Mouse (Mus musculus): ENCODE measurements around the gene Ndufa1. TPM values are rescaled to one million over a fixed set of nuclear protein-coding genes. Genes with fewer than 3 reads are reported as not detected.
"Not testable (repeated sequence)": the region's sequence is repeated elsewhere in the genome, so short reads cannot be mapped to it uniquely, and the experiment has no call there.

Gene Ndufa1
- polyA plus RNA-seq (2015; fragmentation: Nextera tagmentation; extraction: Ambion mirVana) = 473 and 484 TPM in 2 replicates

- Histone ChIP-seq H3K4me2 (ENCODE audit: low read depth, low read length) (peak within 1 kb of the TSS; percentile 76), H3K27ac (ENCODE audit: low read depth) (no peak within 1 kb of the TSS), H3K4me1 (ENCODE audit: insufficient read depth) (no peaks in the 10 kb centered on the region), H3K36me3 (replicated peaks; ENCODE audit: insufficient read depth, low read length) (no peaks in the 10 kb centered on the region), H3K27me3 (ENCODE audit: insufficient read depth, low read length) (no peaks in the 10 kb centered on the region), H3K9me3 (ENCODE audit: low read length) (no peaks in the 10 kb centered on the region), H3K9ac (replicated peaks) (peak within 1 kb of the TSS; percentile 57), H3K4me3 (ENCODE audit: low read depth, low read length) (peak within 1 kb of the TSS; percentile 68)
- peak; percentile 97 for ATAC-seq
- 12% methylated on average over 63 of the region's 63 CpGs for WGBS (ENCODE audit: insufficient replicate concordance)
- DNase-seq = peak; percentile 85
- TF ChIP-seq EP300 (IDR thresholded peaks at IDR 0.05; ENCODE audit: low read depth) = no peak
Measured at GRCm38 (mm10) chrX:37191105-37191743, at the start of gene Ndufa1, which contains the start of gene Rnf113a1. Gene Ndufa1, minus strand, starts transcription at chrX:37191163. Gene Rnf113a1, plus strand, starts transcription at chrX:37191245.

GRCm38 (mm10) chrX:37222158-37222557 is 31.2 kb upstream of the Ndufa1 start, which contains the start of gene Rhox1:
Gene Rhox1, minus strand, starts transcription at chrX:37222258.
- not testable (repeated sequence) for H3K27me3 ChIP-seq (ENCODE audit: insufficient read depth, low read length); ATAC-seq; DNase-seq; H3K4me3 ChIP-seq (ENCODE audit: low read depth, low read length); H3K4me1 ChIP-seq (ENCODE audit: insufficient read depth); H3K9me3 ChIP-seq (ENCODE audit: low read length); H3K36me3 ChIP-seq (replicated peaks; ENCODE audit: insufficient read depth, low read length); H3K9ac ChIP-seq (replicated peaks); H3K4me2 ChIP-seq (ENCODE audit: low read depth, low read length); H3K27ac ChIP-seq (ENCODE audit: low read depth)
- 59% methylated on average over 1 of the region's 1 CpGs for WGBS (ENCODE audit: insufficient replicate concordance)

GRCm38 (mm10) chrX:37210941-37211340 is 20.0 kb upstream of the Ndufa1 start, which contains the start of gene Gm9:
Gene Gm9, minus strand, starts transcription at chrX:37211041.
- no peaks in the 10 kb centered on the region for H3K36me3 ChIP-seq (replicated peaks; ENCODE audit: insufficient read depth, low read length)
- no peak within 1 kb of the TSS for H3K27ac ChIP-seq (ENCODE audit: low read depth)
- DNase-seq (no peak), ATAC-seq (no peak)
- no peak within 1 kb of the TSS for H3K4me3 ChIP-seq (ENCODE audit: low read depth, low read length)
- H3K4me1 ChIP-seq (ENCODE audit: insufficient read depth) = no peaks in the 10 kb centered on the region
- H3K27me3 ChIP-seq (ENCODE audit: insufficient read depth, low read length) = no peaks in the 10 kb centered on the region
- no peak within 1 kb of the TSS for H3K4me2 ChIP-seq (ENCODE audit: low read depth, low read length)
- H3K9me3 ChIP-seq (ENCODE audit: low read length) = no peaks in the 10 kb centered on the region
- no peak within 1 kb of the TSS for H3K9ac ChIP-seq (replicated peaks)
- TF ChIP-seq CTCF (IDR thresholded peaks at IDR 0.05; ENCODE audit: low read depth) = no peak
- TF ChIP-seq EP300 (IDR thresholded peaks at IDR 0.05; ENCODE audit: low read depth) = no peak
- WGBS (ENCODE audit: insufficient replicate concordance) = 77% methylated on average over 10 of the region's 10 CpGs

- no peak for DNase-seq
- H3K36me3 ChIP-seq (replicated peaks; ENCODE audit: insufficient read depth, low read length) = no peaks in the 10 kb centered on the region
- TF ChIP-seq EP300 (IDR thresholded peaks at IDR 0.05; ENCODE audit: low read depth) (no peak), CTCF (IDR thresholded peaks at IDR 0.05; ENCODE audit: low read depth) (no peak)
- H3K9me3 ChIP-seq (ENCODE audit: low read length) = no peaks in the 10 kb centered on the region
- H3K9ac ChIP-seq (replicated peaks) = no peak overlapping the region
- no peaks in the 10 kb centered on the region for H3K4me1 ChIP-seq (ENCODE audit: insufficient read depth)
- H3K27ac ChIP-seq (ENCODE audit: low read depth) = no peak overlapping the region
- WGBS (ENCODE audit: insufficient replicate concordance) = 52% methylated on average over 8 of the region's 8 CpGs
- no peak overlapping the region for H3K4me2 ChIP-seq (ENCODE audit: low read depth, low read length)
- ATAC-seq = no peak
- H3K27me3 ChIP-seq (ENCODE audit: insufficient read depth, low read length) = no peaks in the 10 kb centered on the region
- no peak overlapping the region for H3K4me3 ChIP-seq (ENCODE audit: low read depth, low read length)
Measured at GRCm38 (mm10) chrX:37198676-37199075, 7.7 kb upstream of the Ndufa1 start.

GRCm38 (mm10) chrX:37191744-37192379 is 899 bp upstream of the Ndufa1 start:
- Histone ChIP-seq H3K9ac (replicated peaks) (peak overlapping the region; percentile 57), H3K27ac (ENCODE audit: low read depth) (no peak overlapping the region), H3K36me3 (replicated peaks; ENCODE audit: insufficient read depth, low read length) (no peaks in the 10 kb centered on the region), H3K9me3 (ENCODE audit: low read length) (no peaks in the 10 kb centered on the region), H3K27me3 (ENCODE audit: insufficient read depth, low read length) (no peaks in the 10 kb centered on the region), H3K4me3 (ENCODE audit: low read depth, low read length) (peak overlapping the region; percentile 68), H3K4me1 (ENCODE audit: insufficient read depth) (no peaks in the 10 kb centered on the region), H3K4me2 (ENCODE audit: low read depth, low read length) (peak overlapping the region; percentile 76)
- ATAC-seq = no peak
- 25% methylated on average over 28 of the region's 28 CpGs for WGBS (ENCODE audit: insufficient replicate concordance)
- peak; percentile 15 for DNase-seq
- no peak for TF ChIP-seq EP300 (IDR thresholded peaks at IDR 0.05; ENCODE audit: low read depth)
- TF ChIP-seq CTCF (IDR thresholded peaks at IDR 0.05; ENCODE audit: low read depth) = no peak

- no peak overlapping the region for H3K27ac ChIP-seq (ENCODE audit: low read depth)
- peak overlapping the region; percentile 57 for H3K9ac ChIP-seq (replicated peaks)
- no peaks in the 10 kb centered on the region for H3K27me3 ChIP-seq (ENCODE audit: insufficient read depth, low read length)
- TF ChIP-seq CTCF (IDR thresholded peaks at IDR 0.05; ENCODE audit: low read depth) (no peak), EP300 (IDR thresholded peaks at IDR 0.05; ENCODE audit: low read depth) (no peak)
- H3K4me3 ChIP-seq (ENCODE audit: low read depth, low read length) = peak overlapping the region; percentile 68
- H3K4me2 ChIP-seq (ENCODE audit: low read depth, low read length) = peak overlapping the region; percentile 76
- H3K9me3 ChIP-seq (ENCODE audit: low read length) = no peaks in the 10 kb centered on the region
- H3K36me3 ChIP-seq (replicated peaks; ENCODE audit: insufficient read depth, low read length) = no peaks in the 10 kb centered on the region
- ATAC-seq (peak; percentile 68), DNase-seq (no peak)
- H3K4me1 ChIP-seq (ENCODE audit: insufficient read depth) = no peaks in the 10 kb centered on the region
- WGBS (ENCODE audit: insufficient replicate concordance) = 19% methylated on average over 20 of the region's 20 CpGs
Measured at GRCm38 (mm10) chrX:37190755-37191104, 233 bp downstream of the Ndufa1 start.

- H3K9ac ChIP-seq (replicated peaks); H3K4me3 ChIP-seq (ENCODE audit: low read depth, low read length); H3K36me3 ChIP-seq (replicated peaks; ENCODE audit: insufficient read depth, low read length); H3K4me1 ChIP-seq (ENCODE audit: insufficient read depth); H3K4me2 ChIP-seq (ENCODE audit: low read depth, low read length); H3K27me3 ChIP-seq (ENCODE audit: insufficient read depth, low read length); DNase-seq; H3K27ac ChIP-seq (ENCODE audit: low read depth); ATAC-seq; H3K9me3 ChIP-seq (ENCODE audit: low read length): not testable (repeated sequence)
- 54% methylated on average over 8 of the region's 8 CpGs for whole genome bisulfite sequencing (ENCODE audit: insufficient replicate concordance)
Measured at GRCm38 (mm10) chrX:37184401-37184800, 6.6 kb downstream of the Ndufa1 start.
